Mouse (Mus musculus) lung, adult 18-20 months (tissue): ENCODE results near the gene Nr1i3.

Experiments used
- DNase-seq, 2 experiments: peaks; one replicate each; pipeline ENCODE4 v3.0.0; 2022; ENCODE audit warnings: mixed read lengths in 2 of 2

Nr1i3 gene

GRCm38 (mm10) chr1:171252415-171252814, 38.6 kb downstream of the Nr1i3 start:
- no peak for DNase-seq

- DNase-seq = no peak
Observed at GRCm38 (mm10) chr1:171256095-171256818, 42.5 kb downstream of the Nr1i3 start.

GRCm38 (mm10) chr1:171256937-171257548, 43.3 kb downstream of the Nr1i3 start:
- peak; percentile 53 to 70 for DNase-seq

- no peak for DNase-seq
Observed at GRCm38 (mm10) chr1:171257781-171258180, 44.0 kb downstream of the Nr1i3 start.

- no peak for DNase-seq
Observed at GRCm38 (mm10) chr1:171258921-171259320, 45.2 kb downstream of the Nr1i3 start.

- DNase-seq = no peak
Observed at GRCm38 (mm10) chr1:171260316-171260715, 46.5 kb downstream of the Nr1i3 start.

GRCm38 (mm10) chr1:171262594-171263130, 48.9 kb downstream of the Nr1i3 start:
- peak; percentile 66 to 72 for DNase-seq

GRCm38 (mm10) chr1:171263185-171263611, 49.4 kb downstream of the Nr1i3 start:
- peak in 1 of 2 experiments; percentile 45 for DNase-seq

GRCm38 (mm10) chr1:171263666-171264461, 50.1 kb downstream of the Nr1i3 start:
- no peak for DNase-seq

GRCm38 (mm10) chr1:171265971-171266744, 52.4 kb downstream of the Nr1i3 start:
- DNase-seq = no peak

GRCm38 (mm10) chr1:171268341-171268740, 54.6 kb downstream of the Nr1i3 start:
- DNase-seq = no peak

- peak; percentile 96 to 97 for DNase-seq
Observed at GRCm38 (mm10) chr1:171269848-171270572, 56.2 kb downstream of the Nr1i3 start, which contains the start of gene B4galt3. Gene B4galt3 (plus strand): TSS chr1:171270328.
